Mouse (Mus musculus): ENCODE results near the gene Gm36079. TPM values are rescaled to one million over a fixed set of nuclear protein-coding genes. Genes with fewer than 3 reads are reported as not detected.

Gm36079 gene
- not detected in 2 replicates for polyA plus RNA-seq (2015; fragmentation: Nextera tagmentation; extraction: Ambion mirVana)

DNA sequence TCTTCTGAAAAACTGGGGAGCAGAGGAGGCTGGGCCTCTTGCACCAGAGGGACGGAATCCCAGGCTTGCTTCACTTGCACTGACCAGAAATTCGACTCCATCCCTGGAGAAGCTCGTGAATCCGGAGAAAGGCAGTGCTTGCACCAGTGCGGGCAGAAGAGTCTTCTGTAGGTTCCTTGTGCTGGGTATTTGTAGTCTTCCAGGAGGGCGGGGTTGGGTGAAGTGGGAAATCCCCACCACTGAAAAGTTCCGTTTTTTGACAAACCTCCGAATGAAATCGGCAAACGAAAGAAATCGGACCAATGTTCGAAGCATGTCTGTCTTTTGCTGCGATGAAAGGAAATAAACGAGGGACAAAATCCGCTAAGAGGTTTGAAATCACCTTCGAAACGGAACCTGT is at the start of gene Gm36079:
TSS of gene Gm36079 (minus strand) at position 101 of the 400 bp plus-strand sequence.

DNA sequence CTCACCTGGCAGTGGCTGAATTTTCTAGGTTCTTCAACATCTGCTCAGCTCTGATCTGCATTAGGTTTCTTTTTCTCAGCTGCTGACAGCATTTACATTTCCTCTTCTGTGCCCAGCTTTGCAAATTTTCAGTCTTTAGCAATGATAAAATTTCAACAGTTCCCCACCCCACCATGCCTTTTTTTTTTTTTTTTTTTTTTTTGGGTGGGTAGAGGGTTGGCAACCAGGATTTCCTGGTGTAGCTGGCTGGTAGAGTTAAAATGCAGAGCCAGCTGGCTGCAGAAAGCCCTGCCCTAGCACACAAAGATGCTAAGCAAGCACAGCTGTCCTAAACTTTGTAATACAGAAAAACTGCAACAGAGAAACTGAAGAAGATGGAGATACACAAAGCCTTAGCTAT is 25.3 kb upstream of the Gm36079 start, which contains the start of gene Gm21188:
TSS of gene Gm21188 (minus strand) at position 110 of the 400 bp plus-strand sequence.

Other genes with a start within 250 kb of the Gm36079 start
- gene Zfp131, start 236.1 kb downstream of the Gm36079 start, polyA plus RNA-seq (2015; fragmentation: Nextera tagmentation; extraction: Ambion mirVana): 27.0 and 30.4 TPM in 2 replicates
- not detected in 2 replicates for gene AF067063, start 196.8 kb downstream of the Gm36079 start, polyA plus RNA-seq (2015; fragmentation: Nextera tagmentation; extraction: Ambion mirVana)
- not detected in 2 replicates for gene D13Ertd608e, start 191.0 kb downstream of the Gm36079 start, polyA plus RNA-seq (2015; fragmentation: Nextera tagmentation; extraction: Ambion mirVana)
- gene Tcstv1, start 132.2 kb downstream of the Gm36079 start, polyA plus RNA-seq (2015; fragmentation: Nextera tagmentation; extraction: Ambion mirVana): not detected in 2 replicates
- gene Gm21761, start 97.7 kb downstream of the Gm36079 start, polyA plus RNA-seq (2015; fragmentation: Nextera tagmentation; extraction: Ambion mirVana): not detected in 2 replicates
- not detected in 2 replicates for gene B020031M17Rik, start 76.2 kb downstream of the Gm36079 start, polyA plus RNA-seq (2015; fragmentation: Nextera tagmentation; extraction: Ambion mirVana)
- gene Gm21188, start 25.2 kb upstream of the Gm36079 start, polyA plus RNA-seq (2015; fragmentation: Nextera tagmentation; extraction: Ambion mirVana): not detected in 2 replicates
- not detected in 2 replicates for gene Gm20767, start 113.2 kb upstream of the Gm36079 start, polyA plus RNA-seq (2015; fragmentation: Nextera tagmentation; extraction: Ambion mirVana)
- gene Gm21818, start 145.4 kb upstream of the Gm36079 start, polyA plus RNA-seq (2015; fragmentation: Nextera tagmentation; extraction: Ambion mirVana): not detected in 2 replicates
- not detected in 2 replicates for gene Gm21762, start 188.9 kb upstream of the Gm36079 start, polyA plus RNA-seq (2015; fragmentation: Nextera tagmentation; extraction: Ambion mirVana)
- not detected in 2 replicates for gene Gm21731, start 212.1 kb upstream of the Gm36079 start, polyA plus RNA-seq (2015; fragmentation: Nextera tagmentation; extraction: Ambion mirVana)
- not detected in 2 replicates for gene AF067061, start 236.1 kb upstream of the Gm36079 start, polyA plus RNA-seq (2015; fragmentation: Nextera tagmentation; extraction: Ambion mirVana)